Mouse (Mus musculus) left cerebral cortex, adult 11 months (tissue): ENCODE measurements at regions not wholly inside any gene's neighbourhood (a gene's known extent, or its start where the extent isn't known, plus 50 kb on each side); places are given as distances from the start of the nearest gene placed in this dataset.
A peak's percentile ranks its signal among the peaks of the same experiment; 100 is the strongest.
"Not testable (repeated sequence)": the region's sequence is repeated elsewhere in the genome, so short reads cannot be mapped to it uniquely, and the experiment has no call there.

Experiments used
- DNase-seq: peaks from one replicate; pipeline ENCODE4 v3.0.0; 2022; ENCODE audit warnings: low spot score

DNA sequence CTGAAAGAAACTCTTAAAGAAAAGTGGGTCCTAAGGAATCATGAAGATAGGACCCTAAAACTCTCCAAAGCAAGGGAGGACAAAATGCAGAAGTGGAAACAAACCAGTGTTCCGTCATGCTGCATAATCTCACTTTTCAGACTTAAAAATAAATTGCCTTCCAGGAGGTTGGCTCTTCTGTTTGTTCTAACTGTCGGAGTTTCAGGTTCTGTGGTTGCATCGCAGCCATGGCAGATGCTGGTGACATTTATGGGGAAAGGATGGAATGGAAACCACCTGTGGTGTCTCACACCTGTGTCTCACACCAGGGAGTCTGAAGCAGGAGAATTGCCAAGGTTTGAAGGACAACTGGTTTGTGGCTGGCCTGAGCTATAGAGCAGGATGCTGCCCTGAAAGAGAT, 50.9 kb upstream of the Hivep1 start:
- no peak for DNase-seq

DNA sequence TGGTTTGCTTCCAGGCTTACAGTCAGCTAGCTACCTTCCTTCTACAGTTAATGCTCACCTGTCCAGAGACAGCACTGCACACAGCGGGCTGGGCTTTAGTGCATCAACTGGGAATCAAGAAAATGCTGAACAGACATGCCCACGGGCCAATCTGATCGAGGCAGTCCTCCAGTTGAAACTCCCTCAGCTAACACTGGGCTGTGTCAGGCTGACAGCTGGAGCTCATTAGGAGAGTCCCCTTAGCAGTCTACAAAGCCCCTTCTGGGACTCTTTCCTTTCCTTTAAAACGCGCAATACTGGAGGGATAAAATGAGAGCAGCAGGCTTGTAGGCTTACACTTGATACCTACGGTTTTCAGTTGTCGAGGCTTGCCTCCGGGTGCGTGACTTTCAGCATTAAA, 53.9 kb upstream of the Hivep1 start:
- DNase-seq, result no peak

DNA sequence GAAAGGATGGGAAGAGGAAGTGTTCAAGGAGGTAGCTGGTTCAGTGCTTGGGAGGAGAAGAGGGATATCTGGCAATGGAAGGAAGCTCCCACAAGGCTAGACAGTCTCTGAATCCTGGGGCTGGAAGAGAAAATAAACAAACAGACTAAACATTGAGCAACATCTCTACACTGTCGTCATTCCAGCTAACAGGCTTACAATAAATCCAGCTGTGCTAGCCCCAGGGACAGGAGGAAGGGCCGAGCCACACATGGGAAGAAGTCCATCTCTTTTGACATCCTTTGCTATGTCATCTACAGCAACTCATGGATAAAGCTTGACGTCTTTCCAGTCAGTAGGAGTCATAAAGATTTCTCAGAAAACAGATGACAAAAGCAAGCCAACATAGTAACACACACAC, 57.7 kb upstream of the Hivep1 start:
- DNase-seq, result no peak

DNA sequence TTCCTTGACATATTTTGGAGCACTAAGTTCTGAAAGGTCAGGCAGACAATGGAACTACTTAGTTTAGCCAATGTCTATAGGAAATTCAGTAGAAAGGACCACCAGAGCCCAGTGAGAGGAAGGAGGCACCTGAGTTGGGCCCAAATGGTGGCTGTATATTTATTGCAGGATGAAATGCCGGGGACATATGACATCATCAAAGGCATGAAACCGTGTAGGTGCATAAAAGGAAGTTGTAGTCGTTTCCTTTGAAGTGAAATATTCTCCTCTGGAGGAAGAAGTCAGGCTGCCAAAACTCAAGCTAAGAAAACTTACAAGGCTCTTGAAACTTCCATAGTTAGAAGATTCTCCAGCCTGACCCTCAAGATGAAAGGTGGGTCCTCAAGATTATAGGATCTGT, 75.9 kb upstream of the Hivep1 start:
- DNase-seq, result no peak

DNA sequence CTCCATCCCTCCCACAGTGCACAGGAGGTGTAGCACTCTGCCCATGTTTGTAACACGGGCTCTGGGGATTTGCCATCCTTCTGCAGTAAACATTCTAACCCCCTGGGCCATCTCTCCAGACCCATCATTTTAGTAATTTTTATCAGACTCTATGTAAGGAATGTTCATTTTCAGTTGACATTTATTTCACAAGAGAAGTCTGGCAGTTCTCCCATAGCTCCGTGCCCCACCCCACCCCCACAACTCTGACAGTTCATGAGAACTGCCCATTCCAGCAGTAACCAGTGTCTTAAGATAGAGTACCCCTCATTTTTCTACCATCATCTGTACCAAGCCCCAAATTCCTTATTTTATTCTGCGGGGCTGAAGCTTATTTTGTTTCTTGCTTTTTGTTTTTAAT, 88.9 kb upstream of the Hivep1 start:
- no peak for DNase-seq

DNA sequence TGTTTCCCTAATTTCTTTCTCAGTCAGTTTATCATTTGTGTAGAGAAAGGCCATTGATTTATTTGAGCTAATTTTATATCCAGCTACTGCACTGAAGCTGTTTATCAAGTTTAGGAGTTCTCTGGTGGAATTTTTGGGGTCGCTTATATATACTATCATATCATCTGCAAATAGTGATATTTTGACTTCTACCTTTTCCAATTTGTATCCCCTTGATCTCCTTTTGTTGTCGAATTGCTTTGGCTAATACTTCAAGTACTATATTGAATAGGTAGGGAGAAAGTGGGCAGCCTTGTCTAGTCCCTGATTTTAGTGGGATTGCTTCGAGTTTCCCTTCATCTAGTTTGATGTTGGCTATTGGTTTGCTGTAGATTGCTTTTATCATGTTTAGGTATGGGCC, 90.9 kb upstream of the Hivep1 start:
- not testable (repeated sequence) for DNase-seq

DNA sequence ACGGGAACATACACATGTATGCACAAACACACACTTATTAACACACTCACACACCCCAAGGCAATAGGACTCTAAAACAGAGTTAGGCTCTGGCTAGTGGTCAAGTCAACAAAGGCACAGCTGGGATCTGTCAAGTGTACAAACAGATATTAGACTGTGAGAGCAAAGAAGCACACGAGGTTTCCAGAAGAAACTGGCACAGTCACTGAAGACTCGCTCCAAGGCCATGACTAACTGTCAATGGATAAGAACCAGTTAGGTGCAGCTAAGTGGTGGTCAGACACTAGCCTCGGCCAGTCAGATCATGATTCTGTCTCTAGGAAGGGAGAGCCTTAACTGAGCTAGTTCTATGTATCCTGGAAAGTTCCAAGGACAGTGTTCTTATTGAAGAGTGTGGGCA, 93.9 kb upstream of the Hivep1 start:
- DNase-seq, result no peak

DNA sequence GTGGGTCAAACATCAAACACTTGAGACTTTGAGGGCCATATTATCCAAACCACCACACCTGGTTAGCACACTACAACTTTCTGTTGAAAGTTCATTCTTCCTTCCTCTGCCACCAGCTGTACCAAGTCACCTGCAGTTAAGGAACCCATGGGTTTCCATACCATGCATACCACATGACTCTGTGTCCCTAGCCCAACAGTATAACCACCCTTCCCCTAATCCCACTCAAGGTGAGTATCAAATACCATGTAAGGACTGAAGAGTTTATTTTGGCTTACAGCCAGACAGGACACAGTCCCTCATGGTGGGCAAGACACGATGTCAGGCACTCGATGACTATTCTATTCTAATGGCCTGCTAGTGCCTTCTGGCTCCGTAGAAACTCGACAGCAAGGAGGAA, 95.9 kb upstream of the Hivep1 start:
- DNase-seq, result no peak

DNA sequence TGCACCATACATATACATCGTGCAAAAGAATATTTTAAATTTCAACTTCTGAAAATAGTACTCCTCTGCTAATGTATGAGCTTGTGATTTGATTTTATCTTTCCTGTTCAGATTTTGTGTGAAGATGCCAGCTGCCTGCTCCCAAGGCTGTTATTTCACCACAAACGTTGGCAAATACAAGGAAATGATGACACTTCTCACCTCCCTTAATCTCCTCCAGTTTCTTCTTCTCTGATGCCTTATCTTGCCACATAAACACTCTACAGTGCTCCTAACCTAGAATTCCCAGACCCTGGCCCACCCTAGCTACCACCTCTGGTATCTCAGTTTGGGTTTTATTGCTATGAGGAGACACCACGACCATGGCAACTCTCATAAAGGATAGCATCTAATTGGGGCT, 96.6 kb upstream of the Hivep1 start:
- no peak for DNase-seq

DNA sequence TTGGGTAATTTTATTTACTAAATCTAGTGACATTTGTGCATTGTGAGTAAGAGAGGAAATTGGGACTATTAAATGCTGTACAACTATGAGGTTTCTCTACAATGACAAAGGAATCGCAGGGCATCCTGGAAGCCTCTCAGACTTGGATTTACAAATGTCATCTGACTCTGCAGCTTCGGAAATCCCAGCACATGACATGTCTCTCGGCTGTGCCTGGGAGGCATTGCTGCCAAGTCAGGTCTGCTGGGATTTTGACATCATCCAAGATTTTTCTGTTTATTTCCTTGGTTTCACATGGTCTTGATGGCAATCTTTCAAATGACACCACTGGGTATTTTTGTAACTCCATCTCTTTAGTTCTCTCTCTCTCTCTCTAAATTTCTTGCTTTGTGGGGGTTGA, 99.4 kb upstream of the Hivep1 start:
- no peak for DNase-seq

DNA sequence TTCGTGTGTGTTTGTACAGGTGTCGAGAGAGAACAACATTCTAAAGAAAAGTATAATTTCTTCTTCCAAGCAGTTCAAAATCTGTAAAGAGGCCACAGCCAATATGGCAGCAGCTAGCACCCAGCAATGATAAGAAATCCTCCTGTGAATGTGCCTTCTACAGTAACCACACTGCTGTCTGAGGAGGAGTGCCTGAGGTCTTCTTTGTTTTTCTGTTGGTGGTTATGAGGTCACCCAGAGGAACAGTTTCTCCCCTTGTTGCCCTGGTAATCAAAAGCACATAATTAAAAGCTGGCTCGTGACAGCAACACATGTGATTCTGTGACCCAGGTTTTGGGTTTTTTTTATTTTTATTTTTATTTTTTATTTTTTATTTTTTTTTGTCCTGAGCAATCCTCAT, 100.8 kb upstream of the Adtrp start:
- no peak for DNase-seq

DNA sequence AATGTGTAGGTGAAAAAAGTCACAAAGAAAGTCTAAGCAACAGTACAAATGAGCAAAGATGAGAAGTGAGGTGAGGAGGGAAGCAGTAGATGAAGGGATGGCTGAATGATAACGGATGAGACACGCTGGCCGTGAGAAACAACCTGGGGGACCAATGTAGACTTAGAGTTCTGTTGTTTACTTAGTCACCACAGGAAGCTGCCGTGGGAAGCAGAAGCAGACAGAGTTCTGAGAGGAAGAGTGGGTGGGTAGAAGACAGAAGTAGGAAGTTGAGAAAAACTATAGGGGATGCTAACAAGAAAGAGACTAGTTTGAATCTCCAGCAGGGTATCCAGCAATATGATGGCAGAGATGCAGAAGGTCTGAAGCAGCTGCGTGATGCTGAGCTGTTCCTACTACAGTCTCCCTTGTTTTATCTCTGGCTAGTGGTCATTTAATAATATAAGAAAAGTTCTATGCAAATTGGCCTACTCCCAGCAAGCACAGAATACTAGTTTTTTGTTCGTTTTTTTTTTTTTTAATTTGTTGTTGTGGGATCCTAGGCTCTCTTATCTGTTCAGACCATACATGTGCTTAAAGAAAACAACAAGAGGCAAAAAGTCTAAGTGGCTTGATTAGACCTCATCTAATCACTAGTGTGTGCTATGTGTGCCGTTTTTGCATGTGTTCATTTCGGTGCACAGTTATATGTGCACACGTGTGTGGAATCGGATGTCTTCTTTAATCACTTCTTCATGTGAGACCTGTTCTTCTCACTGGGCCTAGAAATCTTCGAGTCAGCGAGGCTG, 85.0 kb upstream of the Adtrp start:
- DNase-seq, result no peak

DNA sequence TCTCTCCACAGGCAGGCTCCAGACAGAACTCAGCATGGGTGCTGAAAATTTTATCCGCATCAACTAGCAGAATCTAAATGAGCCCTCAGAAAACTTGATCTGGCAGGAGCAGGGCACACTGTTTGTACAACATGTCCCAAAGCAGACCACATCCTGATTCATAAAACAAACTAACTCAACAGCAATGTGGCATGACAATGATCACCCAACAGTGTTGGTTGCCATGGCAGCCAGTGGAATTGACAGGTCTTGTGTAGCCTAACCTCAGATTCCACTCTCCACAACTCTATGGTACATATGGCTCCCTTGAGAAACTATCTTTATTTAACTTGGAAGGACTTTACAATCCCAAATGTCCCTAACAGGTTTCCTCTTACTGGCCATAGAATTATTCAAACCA, 82.3 kb upstream of the Adtrp start:
- no peak for DNase-seq

DNA sequence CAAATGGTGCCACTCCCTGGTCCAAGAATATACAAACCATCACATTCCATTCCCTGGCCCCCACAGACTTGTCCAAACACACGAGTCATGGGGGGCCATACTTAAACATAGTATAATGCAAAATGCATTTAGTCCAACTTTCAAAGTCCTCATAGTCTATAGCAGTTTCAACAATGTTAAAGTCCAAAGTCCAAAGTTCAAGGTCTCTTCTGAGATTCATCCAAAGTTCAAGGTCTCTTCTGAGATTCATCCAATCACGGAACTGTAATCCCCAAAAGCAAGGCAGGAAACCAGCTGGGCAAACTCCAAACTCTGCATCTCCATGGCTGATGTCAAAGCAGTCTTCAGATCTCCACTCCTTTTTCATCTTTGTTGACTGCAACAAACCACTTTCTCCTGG, 78.4 kb upstream of the Adtrp start:
- DNase-seq, result not testable (repeated sequence)

DNA sequence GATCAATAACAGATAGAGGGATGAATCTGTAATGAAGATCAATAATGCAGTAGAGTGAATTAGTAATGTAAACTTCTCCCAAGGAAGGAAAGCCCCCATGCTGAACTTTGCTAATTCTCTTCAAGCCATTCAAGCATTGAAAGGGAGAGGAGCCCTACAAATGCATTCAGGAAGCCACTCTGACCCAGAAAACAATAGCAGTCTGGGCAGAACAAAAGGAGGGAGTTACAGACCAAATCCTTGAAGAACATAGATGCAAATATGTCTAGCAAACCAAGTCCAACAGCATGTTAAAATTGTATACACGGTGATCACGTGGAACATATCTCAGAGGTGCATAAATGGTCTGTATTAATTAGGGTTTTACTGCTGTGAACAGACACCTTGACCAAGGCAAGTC, 77.7 kb upstream of the Adtrp start:
- DNase-seq, result no peak

DNA sequence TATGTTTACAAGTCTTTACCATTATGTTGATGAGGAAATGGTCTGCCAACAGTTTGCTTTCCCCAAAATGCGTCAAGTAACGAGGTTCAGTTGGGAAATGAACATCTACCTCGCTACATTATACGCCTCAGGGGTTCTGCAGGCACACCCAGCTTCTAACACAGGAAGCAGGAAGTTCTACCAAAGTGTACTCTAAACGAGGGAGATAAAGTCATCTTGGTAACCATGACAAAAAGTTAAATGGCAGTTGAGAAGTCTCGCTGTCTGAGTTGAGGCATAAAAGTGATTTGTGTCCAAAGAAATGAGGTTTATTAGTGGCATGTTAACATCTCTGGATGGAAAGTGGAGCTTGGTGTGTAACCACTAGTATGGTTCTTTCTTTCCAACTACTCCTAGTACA, 73.7 kb upstream of the Adtrp start:
- DNase-seq, result no peak

DNA sequence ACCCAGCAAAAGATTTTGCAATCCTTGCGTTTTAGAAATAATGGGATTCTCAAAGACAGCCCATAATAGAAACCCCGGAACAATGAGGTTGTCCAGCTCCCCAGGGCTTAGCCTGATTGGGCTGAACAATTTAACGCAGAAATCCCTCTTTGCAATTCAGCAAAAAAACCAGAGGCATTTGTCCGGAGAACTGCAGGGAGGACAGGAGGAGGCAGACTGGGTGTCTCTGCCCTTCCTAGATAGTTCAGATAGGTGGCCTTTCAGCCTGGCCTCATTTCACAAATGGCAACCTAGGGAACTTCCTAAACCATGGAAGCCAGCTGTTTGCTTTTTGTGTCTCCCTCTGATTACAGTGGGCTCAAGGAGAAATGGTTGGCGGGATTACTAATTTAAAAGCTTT, 71.0 kb upstream of the Adtrp start:
- DNase-seq, result no peak

DNA sequence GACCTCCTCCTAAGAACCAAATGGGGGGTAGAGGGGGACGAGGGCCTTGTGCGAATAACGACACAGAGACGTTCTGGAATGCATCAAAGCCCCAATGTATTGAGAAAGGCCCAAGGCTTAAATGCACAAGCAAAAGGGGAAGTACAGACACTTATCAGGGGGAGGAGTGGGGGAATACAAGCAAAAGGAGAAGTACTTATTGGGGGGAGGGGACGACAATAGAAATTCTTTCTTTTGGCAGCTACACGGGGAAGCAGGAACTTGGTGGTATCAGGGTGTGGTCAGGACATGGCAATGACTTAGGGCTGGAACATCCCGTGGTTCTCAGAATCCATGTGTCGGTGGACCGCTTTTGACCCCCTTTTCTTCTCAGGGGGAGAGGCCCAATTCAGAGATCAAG, 68.3 kb upstream of the Adtrp start:
- DNase-seq, result not testable (repeated sequence)

DNA sequence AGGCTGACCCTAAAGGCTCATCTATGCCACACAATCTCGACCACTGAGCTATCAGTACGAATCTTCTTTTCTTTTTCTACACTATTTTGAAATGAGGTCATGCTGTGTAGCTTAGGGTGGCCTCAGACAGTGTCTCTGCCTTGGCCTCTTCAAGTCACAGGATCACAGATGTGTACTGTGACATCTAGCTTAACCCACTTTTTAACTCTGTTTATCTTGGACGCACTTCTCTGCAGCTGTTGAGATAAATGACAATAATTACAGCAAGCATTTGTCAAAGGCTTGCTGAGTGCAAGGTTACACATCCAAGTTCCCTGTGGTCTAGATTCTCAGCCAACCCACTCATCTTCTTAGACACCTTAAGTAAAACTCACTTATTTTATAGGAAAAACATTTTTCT, 63.3 kb upstream of the Adtrp start:
- DNase-seq, result no peak

DNA sequence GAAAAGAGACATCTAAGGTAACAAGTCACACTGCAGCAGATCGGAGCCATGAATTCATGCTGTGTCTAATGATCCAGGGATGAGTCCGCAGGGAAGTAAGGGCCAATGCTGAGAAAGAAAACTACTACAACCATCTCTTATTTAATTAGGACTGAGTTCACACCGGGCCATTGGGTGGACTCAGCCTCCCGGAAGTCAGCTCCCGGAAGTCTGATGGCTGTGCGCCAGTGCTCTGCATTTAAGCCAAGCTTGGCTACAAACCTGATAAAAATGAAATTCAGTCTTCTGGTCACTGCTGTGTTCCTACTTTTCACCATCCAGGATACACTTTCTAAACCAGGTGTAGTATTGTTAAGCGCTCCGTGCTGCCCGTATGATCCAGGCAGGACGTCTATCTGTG, 62.8 kb upstream of the Adtrp start:
- DNase-seq, result no peak

DNA sequence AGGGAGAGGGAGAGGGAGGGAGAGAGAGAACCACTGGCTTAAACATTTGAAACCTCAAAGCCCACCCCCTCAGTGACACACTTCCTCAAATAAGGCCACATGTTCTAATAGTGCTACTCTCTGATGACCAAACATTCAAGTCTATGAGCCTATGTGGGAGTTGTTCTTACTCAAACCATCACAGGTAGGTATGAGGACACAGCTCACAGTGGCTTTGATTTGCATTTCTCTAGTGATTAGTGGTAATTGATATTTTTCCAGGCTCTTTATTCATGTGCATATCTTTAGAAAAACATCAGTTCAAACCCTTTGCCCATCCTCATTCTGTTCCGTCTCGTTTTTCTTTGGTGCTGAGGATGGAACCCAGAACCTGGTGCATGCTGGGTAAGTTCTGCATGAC, 59.5 kb upstream of the Adtrp start:
- DNase-seq, result no peak

DNA sequence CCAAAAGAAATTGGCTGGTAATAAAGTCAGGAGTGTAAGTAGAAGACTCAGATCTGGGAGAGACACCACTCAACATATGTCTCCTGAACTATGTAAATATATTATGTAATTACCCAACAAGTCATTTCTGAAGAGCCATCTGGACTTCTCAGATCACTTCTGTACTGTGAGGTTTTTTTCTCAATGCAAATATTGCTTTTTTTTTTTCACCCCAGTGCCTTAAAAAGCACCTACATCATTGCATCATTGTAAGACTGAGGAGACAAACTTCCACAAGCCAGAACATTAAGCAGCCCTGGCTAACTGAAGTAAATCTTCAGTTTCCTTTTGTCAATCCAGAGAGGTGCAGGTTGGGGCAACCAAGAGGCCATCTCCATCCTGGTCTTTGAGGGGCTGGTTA, 55.8 kb upstream of the Adtrp start:
- peak; percentile 42 for DNase-seq

DNA sequence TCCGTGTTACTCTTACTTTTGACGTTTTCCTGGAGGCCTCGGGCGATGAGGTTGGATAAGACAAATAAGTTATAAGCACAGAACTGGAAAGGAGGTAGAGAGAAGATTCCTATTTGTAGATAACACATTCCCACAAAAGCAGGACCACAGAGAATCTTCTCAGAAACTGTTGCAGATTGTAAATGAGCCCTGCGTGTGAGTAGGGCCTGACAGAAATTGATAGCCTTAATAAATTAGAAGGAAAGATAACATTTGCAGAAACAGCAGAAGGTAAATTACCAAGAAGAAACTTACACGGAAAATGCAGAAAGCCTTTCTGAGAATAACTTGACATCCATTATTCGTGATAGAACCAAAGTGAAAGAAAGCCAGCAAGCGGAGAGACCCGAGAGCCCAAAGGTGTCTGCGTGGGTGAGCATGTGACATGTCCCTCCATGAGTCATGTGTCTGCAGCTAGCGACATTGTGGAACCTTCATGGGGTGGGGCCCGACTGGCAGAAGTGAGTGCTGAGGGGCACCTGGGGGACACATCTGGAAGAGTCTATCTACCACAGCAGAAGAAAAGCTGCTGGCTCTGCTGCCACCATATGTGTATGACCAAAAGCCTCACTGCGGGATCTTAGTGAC, 52.5 kb upstream of the Adtrp start:
- no peak for DNase-seq

DNA sequence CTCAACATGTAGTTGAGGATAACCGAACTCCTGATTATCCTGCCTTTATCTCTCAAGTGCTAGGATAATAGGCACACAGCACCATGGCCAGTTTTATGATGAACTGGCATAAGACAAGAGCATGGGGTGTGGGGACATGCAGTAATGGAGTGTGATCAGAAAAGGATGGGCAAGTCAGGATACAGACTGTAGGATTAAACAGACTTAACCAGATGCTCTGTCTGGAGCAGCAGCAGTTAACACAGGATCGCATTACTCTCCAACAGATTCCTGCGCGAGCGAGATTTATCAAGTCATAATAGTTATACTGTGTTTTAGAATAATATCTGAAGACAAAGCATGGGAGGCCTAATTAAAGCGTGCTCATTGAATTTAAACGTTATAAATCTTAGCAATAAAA, 51.8 kb upstream of the Adtrp start:
- no peak for DNase-seq
